Mouse (Mus musculus) layer of hippocampus, adult 11-12 months (tissue): ENCODE measurements around the gene Csf3.
A peak's percentile ranks its signal among the peaks of the same experiment; 100 is the strongest.

ENCODE experiments used
- DNase-seq: peaks from one replicate; pipeline ENCODE4 v3.0.0; 2022; ENCODE audit warnings: low spot score

The Csf3 gene

GRCm38 (mm10) chr11:98747804-98748505, 46.9 kb downstream of the Csf3 start:
- peak; percentile 32 for DNase-seq

- DNase-seq = peak; percentile 57
Measured at GRCm38 (mm10) chr11:98748506-98749416, 47.7 kb downstream of the Csf3 start.

GRCm38 (mm10) chr11:98749716-98750115, 48.7 kb downstream of the Csf3 start:
- peak; percentile 54 for DNase-seq

GRCm38 (mm10) chr11:98750351-98751201, 49.5 kb downstream of the Csf3 start:
- peak; percentile 88 for DNase-seq

- DNase-seq = no peak
Measured at GRCm38 (mm10) chr11:98751221-98751782, 50.2 kb downstream of the Csf3 start.

- DNase-seq = no peak
Measured at GRCm38 (mm10) chr11:98752562-98753140, 51.6 kb downstream of the Csf3 start.
